Mouse (Mus musculus): ENCODE results near the gene Abl1. TPM values are rescaled to one million over a fixed set of nuclear protein-coding genes. Genes with fewer than 3 reads are reported as not detected.

Abl1 gene
- polyA plus RNA-seq, 1 experiment from 2014 or later: 40.9 TPM

Other genes with a start within 250 kb of the Abl1 start
- gene Ass1, start 218.2 kb upstream of the Abl1 start, polyA plus RNA-seq (2015; fragmentation: Nextera tagmentation; extraction: Ambion mirVana): 38.1 and 41.3 TPM in 2 replicates
- 74.1 and 83.0 TPM in 2 replicates for gene Fubp3, start 115.7 kb upstream of the Abl1 start, polyA plus RNA-seq (2015; fragmentation: Nextera tagmentation; extraction: Ambion mirVana)
- 0.08 and 0.19 TPM in 2 replicates for gene Prdm12, start 48.3 kb upstream of the Abl1 start, polyA plus RNA-seq (2015; fragmentation: Nextera tagmentation; extraction: Ambion mirVana)
- 61.8 and 64.0 TPM in 2 replicates for gene Exosc2, start 17.7 kb upstream of the Abl1 start, polyA plus RNA-seq (2015; fragmentation: Nextera tagmentation; extraction: Ambion mirVana)
- 0.07 TPM in 1 of 2 replicates, not detected in the other for gene Qrfp, start 122.2 kb downstream of the Abl1 start, polyA plus RNA-seq (2015; fragmentation: Nextera tagmentation; extraction: Ambion mirVana)
- 0.22 and 0.29 TPM in 2 replicates for gene Fibcd1, start 157.6 kb downstream of the Abl1 start, polyA plus RNA-seq (2015; fragmentation: Nextera tagmentation; extraction: Ambion mirVana)
- 6.1 and 7.2 TPM in 2 replicates for gene Lamc3, start 198.9 kb downstream of the Abl1 start, polyA plus RNA-seq (2015; fragmentation: Nextera tagmentation; extraction: Ambion mirVana)

Data from embryonic facial prominence, embryonic 15.5 days (tissue).